Mouse (Mus musculus): ENCODE measurements around the gene Pik3c2b.

- TF ChIP-seq MAFK (IDR thresholded peaks at IDR 0.05; ENCODE audit: insufficient read depth, low read depth, low read length) (no peak), HCFC1 (IDR thresholded peaks at IDR 0.05; ENCODE audit: borderline replicate concordance, insufficient read depth, low read length) (no peak), ZC3H11A (IDR thresholded peaks at IDR 0.05; ENCODE audit: borderline replicate concordance, low read depth, low read length) (no peak)
These were observed 28.6 kb upstream of the Pik3c2b start for GRCm38 (mm10) chr1:133016775-133017428.
